Mouse (Mus musculus) midbrain, embryonic 14.5 days (tissue): ENCODE results near the gene Jun. TPM values are rescaled to one million over a fixed set of nuclear protein-coding genes. Genes with fewer than 3 reads are reported as not detected.

Experiments
- ATAC-seq: fragments of 200-750 bp; cut with Nextera tagmentation; 2 replicates; pipeline ENCODE4 v1.8.0; 2017; ENCODE audit warnings: moderate number of reproducible peaks, moderate library complexity; ENCODE audit not compliant: low FRiP score, low TSS enrichment
- DNase-seq: peaks from one replicate; pipeline ENCODE4 v3.0.0-alpha.2; 2015
- H3K27ac ChIP-seq: fragments of 300-500 bp; sonication (generic); replicated peaks from 2 replicates; pipeline ENCODE4 v1.5.1; 2014; ENCODE audit warnings: mild to moderate bottlenecking, low read depth, low read length, moderate library complexity
- H3K27me3 ChIP-seq: fragments of 300-500 bp; sonication (generic); 2 replicates; pipeline ENCODE4 v1.6.1; 2014; ENCODE audit warnings: low read length, control low read depth, mixed read lengths; ENCODE audit not compliant: control insufficient read depth, insufficient read depth
- H3K36me3 ChIP-seq: fragments of 300-500 bp; sonication (generic); 2 replicates; pipeline ENCODE4 v1.6.1; 2014; ENCODE audit warnings: low read length, control low read depth; ENCODE audit not compliant: control insufficient read depth, insufficient read depth
- H3K4me1 ChIP-seq: fragments of 300-500 bp; sonication (generic); 2 replicates; pipeline ENCODE4 v1.6.1; 2014; ENCODE audit warnings: mild to moderate bottlenecking, antibody characterized with exemption, low read length, control low read depth; ENCODE audit not compliant: control insufficient read depth, insufficient read depth
- H3K4me2 ChIP-seq: fragments of 300-500 bp; sonication (generic); 2 replicates; pipeline ENCODE4 v1.6.1; 2014; ENCODE audit warnings: mild to moderate bottlenecking, low read length, moderate library complexity
- H3K4me3 ChIP-seq: fragments of 300-500 bp; sonication (generic); replicated peaks from 2 replicates; pipeline ENCODE4 v1.5.1; 2014; ENCODE audit warnings: low read depth, low read length
- H3K9ac ChIP-seq: fragments of 300-500 bp; sonication (generic); replicated peaks from 2 replicates; pipeline ENCODE4 v1.6.1; 2014; ENCODE audit warnings: mild to moderate bottlenecking, low read length, moderate library complexity
- H3K9me3 ChIP-seq: fragments of 300-500 bp; sonication (generic); 2 replicates; pipeline ENCODE4 v1.6.1; 2016; ENCODE audit warnings: low read length, control low read depth, mixed read lengths; ENCODE audit not compliant: control insufficient read depth
- WGBS: fragments of 180-500 bp; shearing (Covaris S2); extraction: QIAGEN DNeasy Blood & Tissue Kit; methylation state at CpG from one replicate; pipeline ENCODE4 v1.1.7; 2014; 5-methylcytosine and 5-hydroxymethylcytosine counted together
- polyA plus RNA-seq: library from polyadenylated mRNA; unstranded; fragments of >200 nt; fragmentation: Nextera tagmentation; extraction: Ambion mirVana; gene quantifications from 2 replicates; pipeline ENCODE4 v1.2.1, GENCODE M21; 2014

Jun gene
- polyA plus RNA-seq, 1 experiment from 2014 or later = 29.8 TPM

- H3K4me3 ChIP-seq = no peak overlapping the region
- no peaks in the 10 kb centered on the region for H3K9me3 ChIP-seq
- H3K27me3 ChIP-seq = no peaks in the 10 kb centered on the region
- DNase-seq (peak; percentile 50), ATAC-seq (peak; percentile 48; the same call in 1 of the 2 replicates)
- no peaks in the 10 kb centered on the region for H3K4me1 ChIP-seq
- WGBS = 56% methylated on average over 4 of the region's 4 CpGs
- no peak overlapping the region for H3K4me2 ChIP-seq
- no peaks in the 10 kb centered on the region for H3K36me3 ChIP-seq
- H3K27ac ChIP-seq = no peak overlapping the region
- H3K9ac ChIP-seq = no peak overlapping the region
Observed at GRCm38 (mm10) chr4:95082481-95083088, 30.6 kb upstream of the Jun start.

DNA sequence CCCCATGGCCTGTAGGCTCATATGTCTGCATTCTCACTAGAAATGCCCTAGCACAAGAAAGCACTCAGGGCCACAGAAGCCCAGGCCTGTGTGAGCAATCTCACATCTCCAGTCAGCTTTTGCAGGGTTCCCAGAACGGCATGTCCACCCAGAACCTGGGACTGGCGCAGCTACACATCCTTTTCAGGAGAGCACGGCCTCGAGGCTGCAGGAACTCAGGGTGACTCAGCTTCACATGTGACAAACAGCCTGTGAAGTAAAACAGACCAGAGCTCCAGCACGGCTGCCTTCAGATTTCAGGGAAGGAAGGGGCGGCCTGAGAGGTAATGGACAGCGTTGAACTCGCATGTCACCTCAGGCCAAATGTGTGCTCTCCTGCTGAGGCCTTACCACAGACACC is 29.6 kb upstream of the Jun start:
- Histone ChIP-seq H3K36me3 (no peaks in the 10 kb centered on the region), H3K9ac (no peak overlapping the region), H3K4me1 (no peaks in the 10 kb centered on the region), H3K9me3 (no peaks in the 10 kb centered on the region), H3K27ac (no peak overlapping the region), H3K27me3 (no peaks in the 10 kb centered on the region), H3K4me2 (no peak overlapping the region), H3K4me3 (no peak overlapping the region)
- WGBS = 83% methylated on average over 8 of the region's 8 CpGs
- DNase-seq = no peak
- no peak for ATAC-seq

DNA sequence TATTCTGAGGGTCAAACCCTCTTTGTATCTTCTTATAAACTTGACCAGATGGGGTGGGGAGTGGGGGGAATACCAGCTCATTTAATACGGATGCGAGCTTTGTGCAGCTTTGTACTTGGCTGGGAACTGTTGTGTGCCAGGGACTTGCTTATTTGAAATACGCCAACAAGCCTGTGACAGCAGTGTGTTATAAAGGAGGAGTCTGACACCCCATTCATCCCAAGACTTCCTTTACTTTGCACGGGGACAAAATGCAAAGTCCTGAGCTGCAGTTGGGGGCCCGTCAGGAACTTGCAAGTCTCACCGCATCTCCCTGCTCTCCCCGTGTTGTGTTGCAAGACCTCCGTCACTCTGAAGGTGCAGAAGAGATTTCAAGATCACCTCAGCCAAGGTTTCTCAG is 26.6 kb upstream of the Jun start:
- Histone ChIP-seq H3K27me3 (no peaks in the 10 kb centered on the region), H3K4me1 (no peaks in the 10 kb centered on the region), H3K9me3 (no peaks in the 10 kb centered on the region), H3K4me2 (no peak overlapping the region), H3K9ac (no peak overlapping the region), H3K36me3 (no peaks in the 10 kb centered on the region), H3K27ac (no peak overlapping the region), H3K4me3 (no peak overlapping the region)
- ATAC-seq = no peak
- DNase-seq = peak; percentile 12
- WGBS = 49% methylated on average over 8 of the region's 8 CpGs

DNA sequence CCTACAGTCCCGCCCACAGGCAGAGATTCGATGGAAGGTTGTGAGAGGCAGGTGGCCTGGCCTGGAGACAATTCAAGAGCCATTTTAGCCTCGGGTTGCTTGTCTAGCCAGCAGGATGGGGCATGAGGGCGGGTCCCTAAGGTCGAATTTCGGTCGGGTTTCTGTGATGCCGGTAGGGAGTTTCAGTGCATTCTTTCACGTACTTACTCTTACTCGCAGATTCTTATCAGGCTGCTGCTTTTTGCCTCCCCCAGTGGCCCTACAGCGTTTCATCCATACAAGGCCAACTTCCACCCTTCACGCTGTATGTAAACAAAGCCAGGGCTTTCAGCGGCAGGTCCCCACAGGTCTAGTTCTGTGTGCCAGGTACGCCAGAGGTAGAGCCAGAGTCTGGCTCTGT is 24.3 kb upstream of the Jun start:
- ATAC-seq = no peak
- Histone ChIP-seq H3K27ac (no peak overlapping the region), H3K4me2 (no peak overlapping the region), H3K4me3 (no peak overlapping the region), H3K4me1 (no peaks in the 10 kb centered on the region), H3K9ac (no peak overlapping the region), H3K36me3 (no peaks in the 10 kb centered on the region), H3K27me3 (no peaks in the 10 kb centered on the region), H3K9me3 (no peaks in the 10 kb centered on the region)
- DNase-seq = no peak
- WGBS = 79% methylated on average over 14 of the region's 14 CpGs

- ATAC-seq (no peak), DNase-seq (no peak)
- Histone ChIP-seq H3K27me3 (no peaks in the 10 kb centered on the region), H3K4me2 (no peak overlapping the region), H3K9ac (no peak overlapping the region), H3K36me3 (no peaks in the 10 kb centered on the region), H3K9me3 (no peaks in the 10 kb centered on the region), H3K27ac (no peak overlapping the region), H3K4me1 (no peaks in the 10 kb centered on the region), H3K4me3 (no peak overlapping the region)
- 94% methylated on average over 17 of the region's 17 CpGs for WGBS
Observed at GRCm38 (mm10) chr4:95075591-95076002, 23.6 kb upstream of the Jun start.

DNA sequence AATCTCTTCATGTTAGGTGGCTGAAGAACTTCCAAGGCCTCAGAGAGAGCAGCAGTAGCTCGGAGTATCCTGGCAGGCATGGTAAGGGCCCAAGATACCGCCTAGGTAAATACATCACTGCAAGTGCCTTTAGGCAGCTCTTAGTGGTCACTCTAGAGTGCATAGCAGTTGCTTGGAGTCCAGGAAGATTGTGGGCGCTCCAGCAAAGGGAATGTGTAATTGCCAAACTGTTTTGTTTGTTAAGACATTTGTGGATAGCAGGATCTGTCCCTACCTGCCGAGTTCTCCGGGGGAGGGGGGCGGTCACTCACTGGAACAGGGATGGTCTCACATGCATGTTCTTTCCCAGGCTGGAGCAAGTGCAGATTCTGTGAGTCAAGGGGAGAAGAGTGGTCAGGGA is 22.3 kb upstream of the Jun start:
- no peak for DNase-seq
- H3K4me1 ChIP-seq = no peaks in the 10 kb centered on the region
- no peaks in the 10 kb centered on the region for H3K9me3 ChIP-seq
- WGBS = 91% methylated on average over 6 of the region's 6 CpGs
- no peaks in the 10 kb centered on the region for H3K36me3 ChIP-seq
- no peak overlapping the region for H3K4me2 ChIP-seq
- ATAC-seq = no peak
- H3K4me3 ChIP-seq = no peak overlapping the region
- H3K27ac ChIP-seq = no peak overlapping the region
- H3K9ac ChIP-seq = no peak overlapping the region
- no peaks in the 10 kb centered on the region for H3K27me3 ChIP-seq

GRCm38 (mm10) chr4:95073214-95073750 is 21.3 kb upstream of the Jun start:
- Histone ChIP-seq H3K9me3 (no peaks in the 10 kb centered on the region), H3K36me3 (no peaks in the 10 kb centered on the region), H3K4me1 (no peaks in the 10 kb centered on the region), H3K27me3 (no peaks in the 10 kb centered on the region), H3K4me3 (no peak overlapping the region), H3K9ac (no peak overlapping the region), H3K4me2 (no peak overlapping the region), H3K27ac (no peak overlapping the region)
- DNase-seq (no peak), ATAC-seq (no peak)
- WGBS = 76% methylated on average over 10 of the region's 10 CpGs

GRCm38 (mm10) chr4:95070407-95070806 is 18.4 kb upstream of the Jun start:
- no peaks in the 10 kb centered on the region for H3K36me3 ChIP-seq
- H3K27me3 ChIP-seq = no peaks in the 10 kb centered on the region
- H3K27ac ChIP-seq = no peak overlapping the region
- no peak for ATAC-seq
- no peaks in the 10 kb centered on the region for H3K4me1 ChIP-seq
- H3K9ac ChIP-seq = no peak overlapping the region
- no peaks in the 10 kb centered on the region for H3K9me3 ChIP-seq
- DNase-seq = no peak
- no peak overlapping the region for H3K4me3 ChIP-seq
- H3K4me2 ChIP-seq = no peak overlapping the region
- WGBS = 86% methylated on average over 5 of the region's 5 CpGs
